Mouse (Mus musculus) hindbrain, embryonic 11.5 days (tissue): ENCODE measurements around the gene Gm13128. TPM values are rescaled to one million over a fixed set of nuclear protein-coding genes. Genes with fewer than 3 reads are reported as not detected.
"Not testable (repeated sequence)": the region's sequence is repeated elsewhere in the genome, so short reads cannot be mapped to it uniquely, and the experiment has no call there.

Experiments used
- ATAC-seq: fragments of 200-750 bp; cut with Nextera tagmentation; 2 replicates; pipeline ENCODE4 v1.8.0; 2017; ENCODE audit warnings: mild to moderate bottlenecking, moderate TSS enrichment, moderate library complexity; ENCODE audit not compliant: low FRiP score
- DNase-seq: peaks from one replicate; pipeline ENCODE4 v3.0.0-alpha.2; 2015; ENCODE audit warnings: low spot score
- H3K27ac ChIP-seq: fragments of 300-500 bp; sonication (generic); 2 replicates; pipeline ENCODE4 v1.5.1; 2014; ENCODE audit warnings: mild to moderate bottlenecking, low read depth, low read length
- H3K27me3 ChIP-seq: fragments of 300-500 bp; sonication (generic); 2 replicates; pipeline ENCODE4 v1.6.1; 2014; ENCODE audit warnings: mild to moderate bottlenecking, low read length, moderate library complexity, mixed read lengths; ENCODE audit not compliant: control insufficient read depth, insufficient read depth
- H3K36me3 ChIP-seq: fragments of 300-500 bp; sonication (generic); 2 replicates; pipeline ENCODE4 v1.6.1; 2014; ENCODE audit warnings: mild to moderate bottlenecking, low read length, moderate library complexity, mixed read lengths; ENCODE audit not compliant: control insufficient read depth, insufficient read depth
- H3K4me1 ChIP-seq: fragments of 300-500 bp; sonication (generic); replicated peaks from 2 replicates; pipeline ENCODE4 v1.6.1; 2014; ENCODE audit warnings: low read length, mixed read lengths; ENCODE audit not compliant: control insufficient read depth, insufficient read depth
- H3K4me2 ChIP-seq: fragments of 300-500 bp; sonication (generic); replicated peaks from 2 replicates; pipeline ENCODE4 v1.6.1; 2014; ENCODE audit warnings: mild to moderate bottlenecking, low read depth, low read length
- H3K4me3 ChIP-seq: fragments of 300-500 bp; sonication (generic); 2 replicates; pipeline ENCODE4 v1.5.1; 2014; ENCODE audit warnings: low read depth, low read length
- H3K9ac ChIP-seq: fragments of 300-500 bp; sonication (generic); 2 replicates; pipeline ENCODE4 v1.6.1; 2014; ENCODE audit warnings: low read depth, low read length
- H3K9me3 ChIP-seq: fragments of 300-500 bp; sonication (generic); 2 replicates; pipeline ENCODE4 v1.6.1; 2016; ENCODE audit warnings: low read length; ENCODE audit not compliant: control insufficient read depth
- WGBS: fragments of 180-500 bp; shearing (Covaris S2); extraction: QIAGEN DNeasy Blood & Tissue Kit; methylation state at CpG from one replicate; pipeline ENCODE4 v1.1.7; 2014; 5-methylcytosine and 5-hydroxymethylcytosine counted together
- polyA plus RNA-seq: library from polyadenylated mRNA; unstranded; fragments of >200 nt; fragmentation: Nextera tagmentation; extraction: Ambion mirVana; gene quantifications from 2 replicates; pipeline ENCODE4 v1.2.1, GENCODE M21; 2014

Gm13128 gene
- polyA plus RNA-seq = not detected in 2 replicates

DNA sequence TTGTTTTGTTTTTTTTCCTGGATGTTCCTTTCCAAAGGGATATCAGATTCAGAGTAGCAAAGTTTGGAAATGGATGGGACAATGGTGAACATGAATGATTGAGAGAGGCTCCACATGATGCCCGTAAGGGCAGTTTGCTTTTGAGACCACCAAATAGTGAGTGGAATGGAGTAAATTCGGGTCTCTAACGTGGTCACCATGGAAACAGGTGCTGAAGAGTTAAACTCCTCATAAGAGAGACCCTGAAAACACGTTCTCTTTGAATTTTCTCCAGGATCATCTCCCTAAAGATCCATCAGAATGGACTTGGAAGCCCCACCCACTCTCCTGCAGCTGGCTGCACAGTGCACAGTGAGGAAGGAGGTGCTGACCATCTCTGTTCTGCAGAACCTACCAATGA lies at the start of gene Gm13128:
Gm13128 (plus strand) TSS at position 301 of the 400 bp plus-strand sequence.
- H3K27ac ChIP-seq, H3K4me2 ChIP-seq, H3K9me3 ChIP-seq, ATAC-seq, H3K4me1 ChIP-seq, H3K9ac ChIP-seq, H3K27me3 ChIP-seq, H3K36me3 ChIP-seq, DNase-seq, H3K4me3 ChIP-seq: not testable (repeated sequence)
- WGBS = 66% methylated on average over 4 of the region's 4 CpGs

GRCm38 (mm10) chr4:144280388-144280787 lies 49.7 kb upstream of the Gm13128 start, which contains the start of gene Pramel5:
Gene Pramel5, minus strand, starts transcription at chr4:144280488.
- not testable (repeated sequence) for ATAC-seq

GRCm38 (mm10) chr4:144299414-144299813 lies 30.6 kb upstream of the Gm13128 start:
- 73% methylated on average over 1 of the region's 1 CpGs for WGBS
- H3K27ac ChIP-seq, H3K4me1 ChIP-seq, H3K9ac ChIP-seq, H3K9me3 ChIP-seq, H3K4me3 ChIP-seq, H3K4me2 ChIP-seq, ATAC-seq, H3K27me3 ChIP-seq, H3K36me3 ChIP-seq, DNase-seq: not testable (repeated sequence)

More at GRCm38 (mm10) chr4:144280388-144280787, 49.7 kb upstream of the Gm13128 start, which contains the start of gene Pramel5:
- DNase-seq, H3K36me3 ChIP-seq, H3K27ac ChIP-seq, H3K9ac ChIP-seq, H3K4me1 ChIP-seq, H3K4me2 ChIP-seq, H3K9me3 ChIP-seq, H3K4me3 ChIP-seq, H3K27me3 ChIP-seq: not testable (repeated sequence)
- 75% methylated on average over 1 of the region's 1 CpGs for WGBS

- not testable (repeated sequence) for DNase-seq, H3K27ac ChIP-seq, H3K4me3 ChIP-seq, H3K36me3 ChIP-seq, H3K4me1 ChIP-seq, ATAC-seq, H3K9ac ChIP-seq, H3K9me3 ChIP-seq, H3K4me2 ChIP-seq, H3K27me3 ChIP-seq
- 81% methylated on average over 2 of the region's 2 CpGs for WGBS
Observed at GRCm38 (mm10) chr4:144312666-144313460, 17.2 kb upstream of the Gm13128 start.

DNA sequence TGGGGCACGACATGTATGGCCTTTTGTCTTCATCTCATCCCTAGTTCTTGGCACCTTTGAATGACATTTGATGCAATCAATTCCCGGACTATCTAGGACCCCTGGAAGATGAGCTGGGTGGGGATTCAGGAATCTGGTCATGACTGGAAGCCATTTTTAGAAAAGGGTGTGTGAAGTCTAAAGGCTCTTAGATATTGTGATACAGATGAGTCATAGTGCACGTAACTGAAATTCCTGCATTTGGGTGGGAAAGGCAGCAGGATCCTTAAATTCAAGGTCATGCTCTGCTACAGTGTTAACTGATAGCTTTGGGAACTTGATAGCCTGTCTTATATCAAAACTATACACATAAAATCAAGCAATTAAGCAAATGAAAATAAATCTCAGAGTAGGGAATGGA lies 5.8 kb downstream of the Gm13128 start:
- H3K36me3 ChIP-seq, DNase-seq, H3K4me1 ChIP-seq, H3K27me3 ChIP-seq, ATAC-seq, H3K9me3 ChIP-seq, H3K9ac ChIP-seq, H3K4me2 ChIP-seq, H3K4me3 ChIP-seq, H3K27ac ChIP-seq: not testable (repeated sequence)
- 87% methylated on average over 2 of the region's 3 CpGs for WGBS

GRCm38 (mm10) chr4:144357642-144358041 lies 27.6 kb downstream of the Gm13128 start, which contains the start of gene Gm13119:
Gene Gm13119, plus strand, starts transcription at chr4:144357942.
- not testable (repeated sequence) for H3K4me1 ChIP-seq, H3K4me3 ChIP-seq, H3K36me3 ChIP-seq, H3K9ac ChIP-seq, H3K27me3 ChIP-seq, H3K9me3 ChIP-seq, ATAC-seq, H3K4me2 ChIP-seq, H3K27ac ChIP-seq, DNase-seq
- 88% methylated on average over 3 of the region's 3 CpGs for WGBS

- no peaks in the 10 kb centered on the region for H3K27me3 ChIP-seq
- H3K9me3 ChIP-seq = no peaks in the 10 kb centered on the region
- WGBS = 60% methylated on average over 2 of the region's 2 CpGs
- ATAC-seq = no peak
- no peaks in the 10 kb centered on the region for H3K4me1 ChIP-seq
- no peaks in the 10 kb centered on the region for H3K36me3 ChIP-seq
- no peak within 1 kb of the TSS for H3K9ac ChIP-seq
- no peak for DNase-seq
- no peak within 1 kb of the TSS for H3K4me2 ChIP-seq
- no peak within 1 kb of the TSS for H3K4me3 ChIP-seq
- no peak within 1 kb of the TSS for H3K27ac ChIP-seq
Observed at GRCm38 (mm10) chr4:144377911-144378310, 47.9 kb downstream of the Gm13128 start, which contains the start of gene Pramef20. Gene Pramef20, minus strand, starts transcription at chr4:144377933.
